Mouse (Mus musculus) heart, adult 18-20 months (tissue): ENCODE results near the gene Nkap. TPM values are rescaled to one million over a fixed set of nuclear protein-coding genes. Genes with fewer than 3 reads are reported as not detected.
A peak's percentile ranks its signal among the peaks of the same experiment; 100 is the strongest.
"Not testable (repeated sequence)": the region's sequence is repeated elsewhere in the genome, so short reads cannot be mapped to it uniquely, and the experiment has no call there.

Experiments used
- DNase-seq, 2 experiments: peaks; one replicate each; pipeline ENCODE4 v3.0.0; 2021 to 2022; ENCODE audit warnings: mixed read lengths in 1 of 2
- total RNA-seq, 2 experiments: library from RNA; stranded (reverse); gene quantifications; 2 replicates each; pipeline ENCODE4 v1.2.3; 2021

The Nkap gene
- total RNA-seq, 2 experiments from 2014 or later, result 9.8 to 11.6 TPM

GRCm38 (mm10) chrX:37157839-37158238 is 31.2 kb downstream of the Nkap start:
- DNase-seq, result no peak

GRCm38 (mm10) chrX:37161169-37161568 is 34.6 kb downstream of the Nkap start:
- no peak for DNase-seq

- DNase-seq, result no peak
These were observed 36.5 kb downstream of the Nkap start for GRCm38 (mm10) chrX:37163115-37163514.

GRCm38 (mm10) chrX:37167085-37167484 is 40.5 kb downstream of the Nkap start:
- DNase-seq, result peak; percentile 44 to 55

GRCm38 (mm10) chrX:37168742-37169141 is 42.1 kb downstream of the Nkap start, which contains the start of gene Akap14:
Gene Akap14, minus strand, starts transcription at chrX:37168842.
- no peak for DNase-seq

- not testable (repeated sequence) for DNase-seq
These were observed 57.8 kb downstream of the Nkap start for GRCm38 (mm10) chrX:37184401-37184800.

- no peak for DNase-seq
These were observed 64.1 kb downstream of the Nkap start for GRCm38 (mm10) chrX:37190755-37191104.

GRCm38 (mm10) chrX:37191105-37191743 is 64.6 kb downstream of the Nkap start, which contains the start of the genes Ndufa1 and Rnf113a1:
Gene Ndufa1, minus strand, starts transcription at chrX:37191163.
Gene Rnf113a1, plus strand, starts transcription at chrX:37191245.
- peak; percentile 86 to 87 for DNase-seq

GRCm38 (mm10) chrX:37191744-37192379 is 65.3 kb downstream of the Nkap start:
- DNase-seq, result peak in 1 of 2 experiments; percentile 28

GRCm38 (mm10) chrX:37198676-37199075 is 72.1 kb downstream of the Nkap start:
- DNase-seq, result no peak

Other genes with a start within 250 kb of the Nkap start
- gene Nkrf, start 223.9 kb upstream of the Nkap start, total RNA-seq, result 1 to 10 TPM; 3.2 to 3.8 TPM
- 1 to 10 TPM; 4.1 to 7.5 TPM for gene Sept6, start 135.0 kb upstream of the Nkap start, total RNA-seq
- gene Sowahd, start 78.0 kb upstream of the Nkap start, total RNA-seq, result not detected
- 100 to 1,000 TPM; 299 to 335 TPM for gene Rpl39, start 41.4 kb upstream of the Nkap start, total RNA-seq
- gene Upf3b, start 16.5 kb upstream of the Nkap start, total RNA-seq, result 1 to 10 TPM; 6.6 to 9.8 TPM
- gene Akap14, start 42.0 kb downstream of the Nkap start, total RNA-seq, result not detected
- 100 to 1,000 TPM; 829 to 884 TPM for gene Ndufa1, start 64.4 kb downstream of the Nkap start, total RNA-seq
- 1 to 10 TPM; 1.4 to 1.6 TPM for gene Rnf113a1, start 64.5 kb downstream of the Nkap start, total RNA-seq
- not detected for gene Gm9, start 84.2 kb downstream of the Nkap start, total RNA-seq
- gene Rhox1, start 95.5 kb downstream of the Nkap start, total RNA-seq, result not detected
- not detected for gene Rhox2a, start 118.2 kb downstream of the Nkap start, total RNA-seq
- gene Rhox3a, start 123.1 kb downstream of the Nkap start, total RNA-seq, result not detected
- not detected for gene Rhox4a, start 138.5 kb downstream of the Nkap start, total RNA-seq